Mouse (Mus musculus) MEL (cell line): ENCODE measurements at regions not wholly inside any gene's neighbourhood (a gene's known extent, or its start where the extent isn't known, plus 50 kb on each side); places are given as distances from the start of the nearest gene placed in this dataset.

Source experiments
- DNase-seq: peaks from one replicate; pipeline ENCODE4 v3.0.0; 2011; ENCODE audit warnings: low read depth, low spot score
- H3K27ac ChIP-seq: 2 replicates; pipeline ENCODE4 v1.5.1; 2012; ENCODE audit warnings: low read depth, mild to moderate bottlenecking, control low read depth, low read length, moderate library complexity; ENCODE audit not compliant: control insufficient read depth
- H3K27me3 ChIP-seq, 2 experiments: fragments of 150-350 bp in 1 of 2; sonication (generic) in 1 of 2; 2 replicates each; pipeline ENCODE4 v1.6.1; 2012; ENCODE audit warnings: low read length in 2 of 2, mild to moderate bottlenecking in 2 of 2, improper control_type of control experiment in 1 of 2, moderate library complexity in 1 of 2; ENCODE audit not compliant: insufficient read depth in 2 of 2, control insufficient read depth in 1 of 2
- H3K36me3 ChIP-seq, 2 experiments: 2 replicates each; pipeline ENCODE4 v1.6.1; 2012 to 2014; ENCODE audit warnings: low read length in 2 of 2, improper control_type of control experiment in 1 of 2, inconsistent platforms in 1 of 2, mild to moderate bottlenecking in 1 of 2; ENCODE audit not compliant: insufficient read depth in 2 of 2, control insufficient read depth in 1 of 2
- H3K4me1 ChIP-seq, 2 experiments: fragments of 150-350 bp in 1 of 2; sonication (generic) in 1 of 2; 2 replicates each; pipeline ENCODE4 v1.6.1; 2012; ENCODE audit warnings: low read length in 2 of 2, improper control_type of control experiment in 1 of 2, mild to moderate bottlenecking in 1 of 2; ENCODE audit not compliant: insufficient read depth in 2 of 2, control insufficient read depth in 1 of 2
- H3K4me3 ChIP-seq, 2 experiments: fragments of 150-350 bp in 1 of 2; sonication (generic) in 1 of 2; 2 replicates each; pipeline ENCODE4 v1.5.1; 2012; ENCODE audit warnings: low read depth in 2 of 2, low read length in 2 of 2, mild to moderate bottlenecking in 2 of 2, moderate library complexity in 2 of 2, control low read depth in 1 of 2, improper control_type of control experiment in 1 of 2; ENCODE audit not compliant: control insufficient read depth in 1 of 2, insufficient read depth in 1 of 2
- H3K79me2 ChIP-seq: 2 replicates; pipeline ENCODE4 v1.6.1; 2012; ENCODE audit warnings: mild to moderate bottlenecking, low read length, moderate library complexity; ENCODE audit not compliant: control insufficient read depth, poor library complexity, insufficient read depth
- H3K9ac ChIP-seq: 2 replicates; pipeline ENCODE4 v1.6.1; 2012; ENCODE audit warnings: low read depth, mild to moderate bottlenecking, control low read depth, low read length, moderate library complexity; ENCODE audit not compliant: control insufficient read depth, poor library complexity, severe bottlenecking
- H3K9me3 ChIP-seq: fragments of 150-350 bp; sonication (generic); replicated peaks from 2 replicates; pipeline ENCODE4 v1.6.1; 2012; ENCODE audit warnings: mild to moderate bottlenecking, low read length, improper control_type of control experiment, moderate library complexity; ENCODE audit not compliant: insufficient read depth
- E2F4 ChIP-seq: IDR thresholded peaks from 2 replicates; pipeline ENCODE4 v1.6.1; 2011; ENCODE audit warnings: low read depth, low read length, improper control_type of control experiment, borderline replicate concordance
- HCFC1 ChIP-seq: IDR thresholded peaks from 2 replicates; pipeline ENCODE4 v1.6.1; 2012; ENCODE audit warnings: low read depth, mild to moderate bottlenecking, inconsistent platforms, low read length, improper control_type of control experiment, moderate library complexity
- JUND ChIP-seq: IDR thresholded peaks from 2 replicates; pipeline ENCODE4 v1.6.1; 2011; ENCODE audit warnings: low read depth, mild to moderate bottlenecking, improper control_type of control experiment, low read length
- MAFK ChIP-seq: IDR thresholded peaks from 2 replicates; pipeline ENCODE4 v1.6.1; 2011; ENCODE audit warnings: low read depth, mild to moderate bottlenecking, low read length, improper control_type of control experiment, borderline replicate concordance
- MXI1 ChIP-seq: IDR thresholded peaks from 2 replicates; pipeline ENCODE4 v1.6.1; 2011; ENCODE audit warnings: mild to moderate bottlenecking, low read depth, low read length, improper control_type of control experiment
- MYB ChIP-seq: IDR thresholded peaks from 2 replicates; pipeline ENCODE4 v1.6.1; 2011; ENCODE audit warnings: mild to moderate bottlenecking, low read depth, low read length, improper control_type of control experiment
- MYC ChIP-seq: IDR thresholded peaks from 2 replicates; pipeline ENCODE4 v1.6.1; 2011; ENCODE audit warnings: low read depth, mild to moderate bottlenecking, low read length, improper control_type of control experiment, moderate library complexity
- NELFE ChIP-seq: IDR thresholded peaks from 2 replicates; pipeline ENCODE4 v1.6.1; 2011; ENCODE audit warnings: low read depth, low read length, improper control_type of control experiment
- NRF1 ChIP-seq: IDR thresholded peaks from 2 replicates; pipeline ENCODE4 v1.6.1; 2014; ENCODE audit warnings: low read depth, mild to moderate bottlenecking, inconsistent platforms, low read length, improper control_type of control experiment, moderate library complexity; ENCODE audit not compliant: poor library complexity, insufficient read depth, severe bottlenecking
- POLR2AphosphoS5 ChIP-seq: IDR thresholded peaks from 2 replicates; pipeline ENCODE4 v1.6.1; 2012; ENCODE audit warnings: low read depth, borderline replicate concordance, mild to moderate bottlenecking, inconsistent platforms, low read length, moderate library complexity, mixed read lengths
- SMC3 ChIP-seq: IDR thresholded peaks from 2 replicates; pipeline ENCODE4 v1.6.1; 2011; ENCODE audit warnings: low read depth, low read length, improper control_type of control experiment
- TBP ChIP-seq: IDR thresholded peaks from 2 replicates; pipeline ENCODE4 v1.8.0; 2011; ENCODE audit warnings: low read depth, low read length, improper control_type of control experiment
- TCF12 ChIP-seq: IDR thresholded peaks from 2 replicates; pipeline ENCODE4 v1.6.1; 2014; ENCODE audit warnings: low read depth, mild to moderate bottlenecking, inconsistent platforms, low read length, improper control_type of control experiment, moderate library complexity
- USF1 ChIP-seq: IDR thresholded peaks from 2 replicates; pipeline ENCODE4 v1.6.1; 2014; ENCODE audit warnings: low read depth, mild to moderate bottlenecking, inconsistent platforms, low read length, improper control_type of control experiment, moderate library complexity
- USF2 ChIP-seq, 2 experiments: IDR thresholded peaks; 2 replicates each; pipeline ENCODE4 v1.6.1; 2011 to 2012; ENCODE audit warnings: improper control_type of control experiment in 2 of 2, low read length in 2 of 2, borderline replicate concordance in 1 of 2, inconsistent platforms in 1 of 2, low read depth in 1 of 2, mild to moderate bottlenecking in 1 of 2; ENCODE audit not compliant: insufficient read depth in 1 of 2
- ZKSCAN1 ChIP-seq: IDR thresholded peaks from 2 replicates; pipeline ENCODE4 v1.6.1; 2012; ENCODE audit warnings: low read depth, mild to moderate bottlenecking, inconsistent platforms, low read length, improper control_type of control experiment, moderate library complexity

DNA sequence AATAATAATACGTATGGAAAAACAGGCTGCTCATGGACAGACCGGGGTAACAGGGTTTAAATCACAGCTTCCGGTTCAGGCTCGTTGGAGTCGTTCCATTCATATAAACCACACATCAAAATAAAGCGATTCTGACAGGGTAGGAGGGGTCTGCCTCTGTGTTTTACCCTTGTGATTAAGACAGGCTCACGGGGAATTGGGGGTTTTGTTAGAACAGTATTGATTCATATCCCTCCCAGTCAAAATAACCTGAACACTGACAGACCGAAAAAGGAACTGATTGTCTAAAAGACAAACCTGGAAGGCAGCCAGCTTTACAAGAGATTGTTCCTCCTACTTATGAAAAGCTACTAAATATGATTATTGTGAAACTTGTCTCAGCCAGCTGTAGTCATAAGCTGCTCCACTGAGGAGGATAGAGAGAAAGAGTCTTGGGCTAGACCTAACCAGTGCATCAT, 174.5 kb downstream of the Setd4 start:
- no peaks in the 10 kb centered on the region; a peak in 2 of 4 replicates for H3K27me3 ChIP-seq
- H3K27ac ChIP-seq, result no peak overlapping the region
- no peak overlapping the region for H3K9ac ChIP-seq
- H3K79me2 ChIP-seq, result no peaks in the 10 kb centered on the region
- peak; percentile 47 for DNase-seq
- no peak overlapping the region for H3K4me3 ChIP-seq
- H3K36me3 ChIP-seq, result no peaks in the 10 kb centered on the region
- H3K4me1 ChIP-seq, result no peaks in the 10 kb centered on the region
- no peak for TF ChIP-seq JUND
- no peak for TF ChIP-seq USF2 (IDR thresholded peaks at IDR 0.05; ENCODE audit: borderline replicate concordance in 1 of 2, insufficient read depth in 1 of 2, low read depth in 1 of 2, low read length in 2 of 2)
- TF ChIP-seq USF1, result no peak
- no peak for TF ChIP-seq TBP
- no peak for TF ChIP-seq SMC3
- TF ChIP-seq POLR2AphosphoS5, result no peak
- TF ChIP-seq TCF12, result no peak
- TF ChIP-seq MYC, result no peak
- TF ChIP-seq E2F4, result no peak
- TF ChIP-seq MAFK, result no peak
- no peak for TF ChIP-seq ZKSCAN1
- TF ChIP-seq HCFC1, result no peak
- TF ChIP-seq MXI1, result no peak
- H3K9me3 ChIP-seq, result no peaks in the 10 kb centered on the region

DNA sequence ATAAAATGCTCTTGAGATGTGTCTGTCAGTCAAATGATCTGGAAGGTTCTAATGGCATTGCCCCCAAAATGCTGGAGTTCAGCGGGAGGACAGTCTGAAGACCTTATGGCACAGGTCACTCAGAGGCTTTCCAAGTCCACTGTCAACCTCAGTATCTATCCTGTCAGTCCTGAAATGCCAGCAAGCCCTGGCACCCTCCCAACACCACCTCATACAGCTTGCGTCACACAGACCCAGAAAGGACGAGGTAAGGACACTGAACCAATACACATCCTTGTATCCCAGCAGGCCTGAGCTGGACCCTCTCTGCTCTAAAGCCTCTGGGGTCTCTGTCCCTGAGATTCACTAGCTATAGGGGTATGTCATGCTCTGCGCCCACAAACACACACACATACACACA, 176.6 kb downstream of the Setd4 start:
- Histone ChIP-seq H3K9ac (no peak overlapping the region), H3K9me3 (no peaks in the 10 kb centered on the region), H3K27ac (no peak overlapping the region), H3K4me3 (no peak overlapping the region), H3K4me1 (no peaks in the 10 kb centered on the region), H3K27me3 (peaks cover 0 to 1% of the 10 kb centered on the region in 2 experiments; a peak in 2 of 4 replicates), H3K79me2 (no peaks in the 10 kb centered on the region), H3K36me3 (no peaks in the 10 kb centered on the region)
- DNase-seq, result no peak
- TF ChIP-seq NELFE (no peak), NRF1 (no peak), MYB (no peak)
